Mouse (Mus musculus): ENCODE results near the gene Tvp23b. TPM values are rescaled to one million over a fixed set of nuclear protein-coding genes. Genes with fewer than 3 reads are reported as not detected.
A peak's percentile ranks its signal among the peaks of the same experiment; 100 is the strongest.

The Tvp23b gene
- total and polyA plus RNA-seq, 3 experiments = 24.3 to 40.0 TPM; not detected in 1

GRCm38 (mm10) chr11:62846961-62847654 lies 32.1 kb upstream of the Tvp23b start, which contains the start of gene Fbxw10:
Fbxw10 (plus strand) TSS chr11:62847069.
- no peak within 1 kb of the TSS for H3K27ac ChIP-seq (ENCODE audit: control insufficient read depth, low read depth, low read length)
- H3K9ac ChIP-seq (ENCODE audit: control insufficient read depth, low read depth, low read length, poor library complexity, severe bottlenecking) = no peak within 1 kb of the TSS
- TF ChIP-seq USF2 (IDR thresholded peaks at IDR 0.05; ENCODE audit: borderline replicate concordance in 1 of 2, insufficient read depth in 1 of 2, low read depth in 1 of 2, low read length in 2 of 2) = no peak
- peak; percentile 98 for TF ChIP-seq MXI1 (IDR thresholded peaks at IDR 0.05; ENCODE audit: low read depth, low read length)
- TF ChIP-seq HCFC1 (IDR thresholded peaks at IDR 0.05; ENCODE audit: low read depth, low read length) = no peak
- no peaks in the 10 kb centered on the region for H3K36me3 ChIP-seq (ENCODE audit: control insufficient read depth in 1 of 2, insufficient read depth in 2 of 2, low read length in 2 of 2)
- no peak within 1 kb of the TSS for H3K4me3 ChIP-seq (ENCODE audit: control insufficient read depth in 1 of 2, insufficient read depth in 1 of 2, low read depth in 2 of 2, low read length in 2 of 2)
- DNase-seq (ENCODE audit: low read depth, low spot score) = peak; percentile 14
- H3K27me3 ChIP-seq (ENCODE audit: control insufficient read depth in 1 of 2, insufficient read depth in 2 of 2, low read length in 2 of 2) = peaks cover 1 to 4% of the 10 kb centered on the region in 2 experiments; a peak in 2 of 4 replicates
- no peaks in the 10 kb centered on the region for H3K4me1 ChIP-seq (ENCODE audit: control insufficient read depth in 1 of 2, insufficient read depth in 2 of 2, low read length in 2 of 2)
- H3K9me3 ChIP-seq (replicated peaks; ENCODE audit: insufficient read depth, low read length) = no peaks in the 10 kb centered on the region
- H3K79me2 ChIP-seq (ENCODE audit: control insufficient read depth, insufficient read depth, low read length, poor library complexity) = no peaks in the 10 kb centered on the region

GRCm38 (mm10) chr11:62847655-62848191 lies 31.5 kb upstream of the Tvp23b start:
- no peaks in the 10 kb centered on the region for H3K9me3 ChIP-seq (replicated peaks; ENCODE audit: insufficient read depth, low read length)
- no peak for DNase-seq (ENCODE audit: low read depth, low spot score)
- no peak overlapping the region for H3K4me3 ChIP-seq (ENCODE audit: control insufficient read depth in 1 of 2, insufficient read depth in 1 of 2, low read depth in 2 of 2, low read length in 2 of 2)
- no peak for TF ChIP-seq MXI1 (IDR thresholded peaks at IDR 0.05; ENCODE audit: low read depth, low read length)
- no peak for TF ChIP-seq MEF2A (IDR thresholded peaks at IDR 0.05; ENCODE audit: extremely low read depth, insufficient replicate concordance, low read depth, low read length, poor library complexity, severe bottlenecking)
- no peak for TF ChIP-seq TAL1 (IDR thresholded peaks at IDR 0.05; ENCODE audit: low read length)
- TF ChIP-seq NRF1 (IDR thresholded peaks at IDR 0.05; ENCODE audit: insufficient read depth, low read depth, low read length, poor library complexity, severe bottlenecking) = no peak
- no peak for TF ChIP-seq POLR2AphosphoS2 (IDR thresholded peaks at IDR 0.05; ENCODE audit: low read length)
- TF ChIP-seq ZC3H11A (IDR thresholded peaks at IDR 0.05; ENCODE audit: low read depth, low read length) = no peak
- no peak for TF ChIP-seq MAX (IDR thresholded peaks at IDR 0.05; ENCODE audit: low read length)
- TF ChIP-seq USF1 (IDR thresholded peaks at IDR 0.05; ENCODE audit: low read depth, low read length) = no peak
- no peak for TF ChIP-seq MYC (IDR thresholded peaks at IDR 0.05; ENCODE audit: low read depth, low read length)
- no peak for TF ChIP-seq CHD1 (IDR thresholded peaks at IDR 0.05; ENCODE audit: low read depth, low read length)
- TF ChIP-seq JUND (IDR thresholded peaks at IDR 0.05; ENCODE audit: low read depth, low read length) = no peak
- TF ChIP-seq MAZ (IDR thresholded peaks at IDR 0.05; ENCODE audit: low read depth, low read length) = no peak
- TF ChIP-seq ZNF384 (IDR thresholded peaks at IDR 0.05; ENCODE audit: low read depth, low read length) = no peak
- H3K9ac ChIP-seq (ENCODE audit: control insufficient read depth, low read depth, low read length, poor library complexity, severe bottlenecking) = no peak overlapping the region
- no peak overlapping the region for H3K27ac ChIP-seq (ENCODE audit: control insufficient read depth, low read depth, low read length)
- no peaks in the 10 kb centered on the region for H3K4me1 ChIP-seq (ENCODE audit: control insufficient read depth in 1 of 2, insufficient read depth in 2 of 2, low read length in 2 of 2)
- H3K79me2 ChIP-seq (ENCODE audit: control insufficient read depth, insufficient read depth, low read length, poor library complexity) = no peaks in the 10 kb centered on the region
- H3K27me3 ChIP-seq (ENCODE audit: control insufficient read depth in 1 of 2, insufficient read depth in 2 of 2, low read length in 2 of 2) = peaks cover 1 to 6% of the 10 kb centered on the region in 2 experiments; a peak in 2 of 4 replicates
- H3K36me3 ChIP-seq (ENCODE audit: control insufficient read depth in 1 of 2, insufficient read depth in 2 of 2, low read length in 2 of 2) = no peaks in the 10 kb centered on the region

Data from MEL (cell line).